Mouse (Mus musculus) CH12.LX (cell line): ENCODE results near the gene Gm43191. TPM values are rescaled to one million over a fixed set of nuclear protein-coding genes. Genes with fewer than 3 reads are reported as not detected.
A peak's percentile ranks its signal among the peaks of the same experiment; 100 is the strongest.

ENCODE experiments used
- DNase-seq: peaks from one replicate; pipeline ENCODE4 v3.0.0-alpha.2; 2013; ENCODE audit errors: extremely low read depth
- H3K27ac ChIP-seq: 2 replicates; pipeline ENCODE4 v1.5.1; 2012; ENCODE audit warnings: low read depth, mild to moderate bottlenecking, control low read depth, moderate library complexity; ENCODE audit not compliant: insufficient read depth
- H3K27me3 ChIP-seq: replicated peaks from 2 replicates; pipeline ENCODE3; 2012; ENCODE audit warnings: inconsistent platforms
- H3K36me3 ChIP-seq, 2 experiments: replicated peaks in 1 of 2; 2 replicates each; pipeline versions ENCODE3 to v1.6.1; 2012; ENCODE audit warnings: inconsistent platforms in 1 of 2, low read length in 1 of 2, mild to moderate bottlenecking in 1 of 2, mixed read lengths in 1 of 2, moderate library complexity in 1 of 2; ENCODE audit not compliant: control insufficient read depth in 1 of 2, insufficient read depth in 1 of 2
- H3K4me1 ChIP-seq, 2 experiments: 2 replicates each; pipeline ENCODE4 v1.6.1; 2012; ENCODE audit warnings: inconsistent platforms in 1 of 2, moderate library complexity in 1 of 2; ENCODE audit not compliant: insufficient read depth in 2 of 2, control insufficient read depth in 1 of 2
- H3K4me2 ChIP-seq: 2 replicates; pipeline ENCODE4 v1.6.1; 2012; ENCODE audit warnings: low read depth, mild to moderate bottlenecking, control low read depth; ENCODE audit not compliant: poor library complexity, insufficient read depth, severe bottlenecking
- H3K4me3 ChIP-seq, 3 experiments: fragments of 150-350 bp in 1 of 3; sonication (generic) in 1 of 3; replicated peaks in 1 of 3; 2 replicates each; pipeline versions ENCODE3 to v1.5.1; 2011 to 2012; ENCODE audit warnings: low read depth in 2 of 3, low read length in 2 of 3, mild to moderate bottlenecking in 2 of 3, moderate library complexity in 2 of 3, control low read depth in 1 of 3, improper control_type of control experiment in 1 of 3, inconsistent platforms in 1 of 3, mixed read lengths in 1 of 3; ENCODE audit not compliant: poor library complexity in 1 of 3
- H3K79me2 ChIP-seq: replicated peaks from 2 replicates; pipeline ENCODE4 v1.6.1; 2012; ENCODE audit warnings: mild to moderate bottlenecking, moderate library complexity; ENCODE audit not compliant: control insufficient read depth, poor library complexity, insufficient read depth, severe bottlenecking; ENCODE audit errors: extremely low read depth
- H3K9ac ChIP-seq: 2 replicates; pipeline ENCODE4 v1.6.1; 2012; ENCODE audit warnings: low read depth, mild to moderate bottlenecking, control low read depth, moderate library complexity; ENCODE audit not compliant: insufficient read depth
- H3K9me3 ChIP-seq: replicated peaks from 2 replicates; pipeline ENCODE3; 2012; ENCODE audit warnings: low read length, inconsistent platforms, mixed read lengths
- BHLHE40 ChIP-seq: IDR thresholded peaks from 2 replicates; pipeline ENCODE4 v1.6.1; 2011; ENCODE audit warnings: mild to moderate bottlenecking, low read depth, low read length, improper control_type of control experiment
- CHD1 ChIP-seq: IDR thresholded peaks from 2 replicates; pipeline ENCODE4 v1.6.1; 2012; ENCODE audit warnings: low read depth, low read length, improper control_type of control experiment, inconsistent platforms
- E2F4 ChIP-seq: IDR thresholded peaks from 2 replicates; pipeline ENCODE4 v1.6.1; 2011; ENCODE audit warnings: low read depth, low read length, improper control_type of control experiment; ENCODE audit not compliant: insufficient replicate concordance
- ELF1 ChIP-seq: IDR thresholded peaks from 2 replicates; pipeline ENCODE4 v1.6.1; 2014; ENCODE audit warnings: low read depth, mild to moderate bottlenecking, inconsistent platforms, low read length, improper control_type of control experiment
- EP300 ChIP-seq: IDR thresholded peaks from 2 replicates; pipeline ENCODE4 v1.6.1; 2011; ENCODE audit warnings: low read length, improper control_type of control experiment
- ETS1 ChIP-seq: conservative IDR thresholded peaks from 2 replicates; pipeline ENCODE4 v1.6.1; 2012; ENCODE audit warnings: low read depth, mild to moderate bottlenecking, inconsistent platforms, low read length, improper control_type of control experiment, moderate library complexity
- GABPA ChIP-seq: IDR thresholded peaks from 2 replicates; pipeline ENCODE4 v1.6.1; 2012; ENCODE audit warnings: low read depth, low read length, improper control_type of control experiment, inconsistent platforms; ENCODE audit not compliant: insufficient replicate concordance
- HCFC1 ChIP-seq: IDR thresholded peaks from 2 replicates; pipeline ENCODE4 v1.6.1; 2012; ENCODE audit warnings: low read depth, mild to moderate bottlenecking, inconsistent platforms, low read length, improper control_type of control experiment
- IRF4 ChIP-seq: IDR thresholded peaks from 2 replicates; pipeline ENCODE4 v1.6.1; 2014; ENCODE audit warnings: low read depth, mild to moderate bottlenecking, inconsistent platforms, low read length, improper control_type of control experiment
- JUND ChIP-seq: conservative IDR thresholded peaks from 2 replicates; pipeline ENCODE4 v1.6.1; 2011; ENCODE audit warnings: low read depth, low read length, improper control_type of control experiment
- KAT2A ChIP-seq: IDR thresholded peaks from 2 replicates; pipeline ENCODE4 v1.6.1; 2012; ENCODE audit warnings: low read length, improper control_type of control experiment, inconsistent platforms; ENCODE audit not compliant: insufficient replicate concordance
- MAFK ChIP-seq: IDR thresholded peaks from 2 replicates; pipeline ENCODE4 v1.6.1; 2011; ENCODE audit warnings: low read length, improper control_type of control experiment; ENCODE audit not compliant: insufficient replicate concordance
- MAX ChIP-seq: IDR thresholded peaks from 2 replicates; pipeline ENCODE4 v1.6.1; 2011; ENCODE audit warnings: low read length, improper control_type of control experiment
- MAZ ChIP-seq: IDR thresholded peaks from 2 replicates; pipeline ENCODE4 v1.6.1; 2012; ENCODE audit warnings: low read depth, mild to moderate bottlenecking, inconsistent platforms, low read length, improper control_type of control experiment, moderate library complexity
- MXI1 ChIP-seq: IDR thresholded peaks from 2 replicates; pipeline ENCODE4 v1.6.1; 2011; ENCODE audit warnings: mild to moderate bottlenecking, low read depth, low read length, improper control_type of control experiment
- NRF1 ChIP-seq: IDR thresholded peaks from 2 replicates; pipeline ENCODE4 v1.6.1; 2014; ENCODE audit warnings: low read depth, mild to moderate bottlenecking, inconsistent platforms, low read length, improper control_type of control experiment, moderate library complexity
- PAX5 ChIP-seq: IDR thresholded peaks from 2 replicates; pipeline ENCODE4 v1.6.1; 2012; ENCODE audit warnings: low read length, inconsistent platforms, mixed read lengths
- POLR2A ChIP-seq: IDR thresholded peaks from 2 replicates; pipeline ENCODE4 v1.6.1; 2011; ENCODE audit warnings: low read depth, mild to moderate bottlenecking, improper control_type of control experiment, low read length
- POLR2AphosphoS2 ChIP-seq: IDR thresholded peaks from 2 replicates; pipeline ENCODE4 v1.6.1; 2011; ENCODE audit warnings: low read depth, low read length, improper control_type of control experiment
- RAD21 ChIP-seq: IDR thresholded peaks from 2 replicates; pipeline ENCODE4 v1.6.1; 2011; ENCODE audit warnings: low read depth, mild to moderate bottlenecking, low read length, improper control_type of control experiment, moderate library complexity
- RCOR1 ChIP-seq: conservative IDR thresholded peaks from 2 replicates; pipeline ENCODE4 v1.6.1; 2012; ENCODE audit warnings: low read depth, mild to moderate bottlenecking, inconsistent platforms, low read length, improper control_type of control experiment
- TBP ChIP-seq: conservative IDR thresholded peaks from 2 replicates; pipeline ENCODE4 v1.6.1; 2011; ENCODE audit warnings: low read depth, low read length, improper control_type of control experiment
- TCF12 ChIP-seq: IDR thresholded peaks from 2 replicates; pipeline ENCODE4 v1.6.1; 2014; ENCODE audit warnings: low read depth, mild to moderate bottlenecking, inconsistent platforms, low read length, improper control_type of control experiment
- UBTF ChIP-seq: IDR thresholded peaks from 2 replicates; pipeline ENCODE4 v1.6.1; 2012; ENCODE audit warnings: low read depth, mild to moderate bottlenecking, inconsistent platforms, low read length, improper control_type of control experiment, moderate library complexity
- USF1 ChIP-seq: IDR thresholded peaks from 2 replicates; pipeline ENCODE4 v1.6.1; 2014; ENCODE audit warnings: low read depth, mild to moderate bottlenecking, inconsistent platforms, low read length, improper control_type of control experiment
- USF2 ChIP-seq: conservative IDR thresholded peaks from 2 replicates; pipeline ENCODE4 v1.6.1; 2011; ENCODE audit warnings: low read depth, low read length, improper control_type of control experiment
- ZC3H11A ChIP-seq: IDR thresholded peaks from 2 replicates; pipeline ENCODE4 v1.6.1; 2012; ENCODE audit warnings: low read depth, mild to moderate bottlenecking, inconsistent platforms, low read length, improper control_type of control experiment
- ZNF384 ChIP-seq: IDR thresholded peaks from 2 replicates; pipeline ENCODE4 v1.6.1; 2012; ENCODE audit warnings: low read depth, low read length, improper control_type of control experiment, inconsistent platforms
- dilution Hi-C: fragments of 300-500 bp; cut with MboI; formaldehyde crosslinking; loops from 2 replicates; pipeline ENCODE4 v1.14.3; 2020; ENCODE audit warnings: low sequenced_read_pairs; ENCODE audit not compliant: extremely low pct_unique_long_range_greater_than_20kb, extremely low pct_ligation_motif_present
- in situ Hi-C: fragments of 300-500 bp; cut with MboI; formaldehyde crosslinking; loops from 3 replicates; pipeline ENCODE4 v1.14.3; 2019; ENCODE audit warnings: low sequenced_read_pairs, low pct_ligation_motif_present, low pct_unique_long_range_greater_than_20kb, mixed read lengths
- polyA plus RNA-seq: library from polyadenylated mRNA; unstranded; fragments of >175 nt; gene quantifications from 2 replicates; pipeline ENCODE4 v1.2.1, GENCODE M21; 2012; ENCODE audit warnings: low read depth; ENCODE audit not compliant: insufficient read length
- total RNA-seq, 2 experiments: library from RNA; depleted of rRNA; stranded (reverse); fragments of 300-350 nt in 1 of 2; fragments of >200 nt in 1 of 2; gene quantifications; 2 replicates each; pipeline ENCODE4 v1.2.3; 2012 to 2014

Gm43191 gene
- total and polyA plus RNA-seq, 3 experiments: 0.51 TPM; not detected in 2

DNA sequence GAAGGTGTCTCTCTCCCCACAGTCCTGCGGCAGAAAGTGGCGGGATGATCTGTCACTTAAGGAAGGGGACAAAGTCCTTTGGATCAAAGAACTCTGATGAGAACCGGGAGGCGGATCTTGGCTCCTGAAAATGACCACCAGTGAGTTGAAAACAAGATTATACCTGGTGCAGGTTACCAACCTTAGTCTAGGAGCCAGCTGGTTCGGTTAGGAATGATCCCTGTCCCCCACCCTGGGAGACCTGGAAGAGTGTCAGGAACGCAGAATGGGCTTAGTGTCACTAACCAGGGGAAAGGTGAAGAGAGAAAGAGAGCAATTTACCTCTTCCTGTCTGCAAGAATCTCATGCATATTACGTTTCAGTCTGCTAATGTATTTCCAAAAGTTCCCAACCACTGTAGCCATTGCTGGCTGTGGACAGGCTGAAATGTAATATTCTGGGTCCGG lies 31.4 kb upstream of the Gm43191 start, which contains the start of gene Slc35a3:
Gene Slc35a3, minus strand, starts transcription at position 396 of the 446 bp plus-strand sequence.
- peaks cover 7 to 29% of the 10 kb centered on the region in 2 experiments for H3K4me1 ChIP-seq
- H3K79me2 ChIP-seq: peaks cover 17% of the 10 kb centered on the region
- H3K9ac ChIP-seq: peak within 1 kb of the TSS; percentile 82
- DNase-seq: no peak
- no peaks in the 10 kb centered on the region for H3K27me3 ChIP-seq
- peak within 1 kb of the TSS; percentile 71 to 98 (median 97) for H3K4me3 ChIP-seq
- peaks cover 0 to 3% of the 10 kb centered on the region in 2 experiments for H3K36me3 ChIP-seq
- dilution Hi-C loops: no loop called here
- no peaks in the 10 kb centered on the region for H3K9me3 ChIP-seq
- no peak within 1 kb of the TSS for H3K27ac ChIP-seq
- in situ Hi-C loops: no loop called here
- no peak for TF ChIP-seq TCF12
- no peak for TF ChIP-seq MAZ
- no peak for TF ChIP-seq MAFK
- no peak for TF ChIP-seq EP300
- no peak for TF ChIP-seq ELF1
- no peak for TF ChIP-seq POLR2A
- no peak for TF ChIP-seq IRF4
- TF ChIP-seq MXI1: no peak
- no peak for TF ChIP-seq RCOR1
- TF ChIP-seq MAX: no peak
- no peak for TF ChIP-seq JUND
- no peak for TF ChIP-seq E2F4
- TF ChIP-seq GABPA: no peak
- TF ChIP-seq ZC3H11A: no peak
- no peak for TF ChIP-seq RAD21
- TF ChIP-seq, all 38 proteins: peak for 0
- H3K4me2 ChIP-seq: peak within 1 kb of the TSS; percentile 83

GRCm38 (mm10) chr3:116711624-116712435 lies 30.8 kb upstream of the Gm43191 start:
- Histone ChIP-seq H3K9me3 (no peaks in the 10 kb centered on the region), H3K4me2 (peak overlapping the region; percentile 96), H3K79me2 (peaks cover 17% of the 10 kb centered on the region), H3K9ac (peak overlapping the region; percentile 82), H3K36me3 (peaks cover 0 to 6% of the 10 kb centered on the region in 2 experiments), H3K4me1 (peaks cover 7 to 29% of the 10 kb centered on the region in 2 experiments), H3K27ac (no peak overlapping the region), H3K4me3 (peak overlapping the region; percentile 71 to 98 (median 97)), H3K27me3 (no peaks in the 10 kb centered on the region)
- in situ Hi-C loops: no loop called here
- dilution Hi-C loops: no loop called here
- peak; percentile 59 for DNase-seq
- TF ChIP-seq MAZ (peak; percentile 37; the same call in 1 of the 2 replicates), TCF12 (peak; percentile 93), JUND (no peak), ETS1 (0 out of 2 replicates have a peak, but pooled peaks have one; percentile 7), IRF4 (peak; percentile 64), UBTF (peak; percentile 93), RAD21 (no peak), POLR2A (peak; percentile 87), BHLHE40 (peak; percentile 43; the same call in 1 of the 2 replicates), MAFK (no peak), KAT2A (peak; percentile 76; the same call in 1 of the 2 replicates), CHD1 (no peak), NRF1 (peak; percentile 61), USF1 (no peak), HCFC1 (peak; percentile 88), GABPA (no peak; the same call in 1 of the 2 replicates), MXI1 (peak; percentile 77), POLR2AphosphoS2 (no peak), ZNF384 (no peak), TBP (0 out of 2 replicates have a peak, but pooled peaks have one; percentile 19), USF2 (no peak), RCOR1 (no peak), PAX5 (no peak)
